Mouse (Mus musculus): ENCODE measurements around the gene Otub1. TPM values are rescaled to one million over a fixed set of nuclear protein-coding genes. Genes with fewer than 3 reads are reported as not detected.

Otub1 gene
- total RNA-seq, 2 experiments from 2014 or later: 48.4 to 48.5 TPM

GRCm38 (mm10) chr19:7209907-7210646 is 4.0 kb upstream of the Otub1 start:
- DNase-seq: no peak

GRCm38 (mm10) chr19:7205326-7205725 is 790 bp downstream of the Otub1 start:
- peak; percentile 4 for DNase-seq

- no peak for DNase-seq
Measured at GRCm38 (mm10) chr19:7204898-7205297, 1.2 kb downstream of the Otub1 start.

GRCm38 (mm10) chr19:7200427-7200826 is 5.7 kb downstream of the Otub1 start:
- no peak for DNase-seq

- no peak for DNase-seq
Measured at GRCm38 (mm10) chr19:7199089-7199488, 7.0 kb downstream of the Otub1 start.

DNA sequence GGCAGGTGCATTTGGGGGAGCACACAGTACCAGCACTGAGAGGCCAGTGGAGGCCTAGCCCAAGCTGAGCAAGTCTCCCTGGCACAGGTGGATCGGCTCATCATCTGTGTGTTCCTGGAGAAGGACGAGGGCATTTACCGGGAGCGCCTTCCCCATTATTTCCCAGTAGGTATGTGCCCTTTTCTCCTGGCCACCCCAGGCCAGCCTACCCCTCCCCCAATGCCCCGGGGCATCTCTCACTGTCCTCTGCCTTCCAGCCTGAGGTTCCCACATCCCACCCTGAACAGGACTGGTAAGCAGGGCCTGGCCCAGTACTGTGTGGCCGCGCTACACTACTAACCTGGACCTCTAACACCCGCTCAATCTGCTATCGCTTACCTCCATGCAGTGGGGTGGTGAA is 8.7 kb downstream of the Otub1 start:
- no peak for DNase-seq

DNA sequence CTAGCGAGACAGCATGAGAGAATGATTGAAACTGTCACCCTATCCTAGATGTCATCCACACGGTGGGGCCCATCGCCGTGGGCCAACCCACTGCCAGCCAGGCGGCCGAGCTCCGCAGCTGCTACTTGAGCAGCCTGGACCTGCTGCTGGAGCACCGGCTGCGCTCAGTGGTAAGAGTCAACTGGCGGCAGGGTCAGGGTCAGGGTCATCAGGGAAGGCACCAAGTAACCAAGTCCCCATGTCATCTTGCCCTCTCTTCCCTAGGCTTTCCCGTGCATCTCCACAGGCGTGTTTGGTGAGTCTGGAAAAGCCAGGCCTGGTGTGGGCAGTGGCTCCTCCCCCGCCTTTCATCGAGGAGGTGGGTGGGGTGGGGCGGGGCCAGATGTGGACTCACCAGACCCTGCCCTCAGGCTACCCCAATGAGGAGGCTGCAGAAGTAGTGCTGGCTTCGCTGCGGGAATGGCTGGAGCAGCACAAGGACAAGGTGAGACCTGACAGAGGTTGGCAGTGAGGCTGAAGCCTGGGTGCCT is 9.3 kb downstream of the Otub1 start:
- DNase-seq: no peak

GRCm38 (mm10) chr19:7195900-7196728 is 10.0 kb downstream of the Otub1 start:
- peak; percentile 40 for DNase-seq

DNA sequence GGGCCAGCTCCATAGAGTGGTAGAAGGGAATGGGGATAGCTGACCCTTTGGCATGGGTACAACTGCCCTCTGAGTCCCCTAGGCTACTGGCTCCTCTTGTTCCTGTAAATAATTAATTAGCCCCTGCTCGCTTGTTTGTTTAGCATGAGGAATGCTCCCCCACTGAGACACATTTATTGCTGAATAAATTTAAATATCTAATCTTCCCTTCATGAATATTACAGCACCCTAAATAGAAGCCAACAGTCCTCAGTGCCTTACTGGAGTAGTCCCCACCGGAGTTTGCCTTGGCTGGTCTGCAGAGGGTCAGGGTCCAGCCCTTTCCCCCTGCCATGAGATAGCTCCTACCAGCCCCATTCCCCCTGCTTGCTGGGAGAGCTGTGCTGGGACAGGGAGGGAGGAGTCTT is 13.6 kb downstream of the Otub1 start:
- no peak for DNase-seq

DNA sequence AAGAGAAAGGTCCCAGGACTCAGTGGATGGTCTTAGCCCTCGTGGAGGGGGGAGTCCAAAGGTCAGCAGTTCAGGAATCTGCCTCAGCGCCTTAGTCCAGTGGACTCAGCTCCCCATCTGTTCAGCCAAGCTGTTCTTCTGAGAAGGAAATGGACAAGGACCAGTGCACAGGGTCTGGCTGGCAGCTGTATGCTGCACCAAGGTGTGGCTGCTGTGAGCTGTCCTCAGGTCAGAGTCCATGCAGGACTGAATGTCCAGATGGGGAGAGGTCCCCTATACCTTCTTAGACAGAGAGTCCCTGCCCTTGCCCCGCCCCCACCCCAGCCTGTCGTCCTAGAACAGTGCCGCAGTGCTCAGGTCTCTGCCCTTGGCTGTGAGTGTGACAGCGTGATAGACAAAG is 14.5 kb downstream of the Otub1 start:
- DNase-seq: no peak

GRCm38 (mm10) chr19:7190986-7191385 is 15.1 kb downstream of the Otub1 start:
- DNase-seq: no peak

DNA sequence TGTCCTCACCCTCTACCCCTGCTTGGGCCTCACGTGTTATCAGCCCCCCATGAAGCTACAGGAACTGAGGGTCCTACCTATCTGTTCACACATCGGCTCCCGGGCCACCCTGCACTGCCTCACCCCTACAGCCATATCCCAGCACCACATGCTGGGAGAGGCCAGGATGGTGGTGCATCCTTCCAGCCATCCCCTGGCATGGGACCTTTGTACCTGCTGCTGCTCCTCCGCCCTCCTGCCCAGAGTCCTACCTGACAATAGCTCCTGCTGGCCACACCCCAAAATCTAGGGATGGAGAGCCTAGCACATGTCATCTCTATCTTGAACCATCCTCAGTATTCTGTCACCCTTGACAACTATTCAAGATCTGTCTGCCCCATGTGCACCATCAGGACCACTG is 17.1 kb downstream of the Otub1 start:
- no peak for DNase-seq

GRCm38 (mm10) chr19:7187157-7187556 is 19.0 kb downstream of the Otub1 start:
- DNase-seq: no peak

DNA sequence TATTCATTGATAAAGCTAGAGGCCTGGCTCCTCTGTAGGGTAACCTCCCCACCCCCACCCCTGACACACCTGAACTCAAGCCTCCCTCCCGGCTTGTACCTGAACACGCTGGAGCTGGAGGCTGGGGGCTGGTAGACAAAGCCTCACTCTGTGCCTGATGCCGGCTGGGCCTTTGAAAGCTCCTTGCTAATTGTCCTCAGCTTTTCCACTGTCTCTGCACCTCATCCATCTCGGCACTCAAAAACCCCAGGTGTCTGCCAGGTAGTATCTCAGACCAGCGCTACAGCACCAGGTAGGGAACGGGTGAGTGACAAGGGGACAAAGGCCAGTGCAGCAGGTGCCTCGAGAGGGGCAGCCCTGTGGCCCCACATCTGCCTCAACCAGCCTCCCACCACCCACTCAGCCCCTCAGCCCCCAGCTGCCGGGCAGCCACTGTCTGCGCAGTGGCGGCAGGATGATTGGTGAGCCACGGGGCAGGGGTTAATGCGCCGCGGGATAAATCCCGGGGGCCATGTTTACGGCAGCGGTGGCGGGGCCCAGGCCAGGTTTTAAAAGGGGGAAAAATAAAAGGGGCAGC is 20.3 kb downstream of the Otub1 start:
- DNase-seq: no peak

DNA sequence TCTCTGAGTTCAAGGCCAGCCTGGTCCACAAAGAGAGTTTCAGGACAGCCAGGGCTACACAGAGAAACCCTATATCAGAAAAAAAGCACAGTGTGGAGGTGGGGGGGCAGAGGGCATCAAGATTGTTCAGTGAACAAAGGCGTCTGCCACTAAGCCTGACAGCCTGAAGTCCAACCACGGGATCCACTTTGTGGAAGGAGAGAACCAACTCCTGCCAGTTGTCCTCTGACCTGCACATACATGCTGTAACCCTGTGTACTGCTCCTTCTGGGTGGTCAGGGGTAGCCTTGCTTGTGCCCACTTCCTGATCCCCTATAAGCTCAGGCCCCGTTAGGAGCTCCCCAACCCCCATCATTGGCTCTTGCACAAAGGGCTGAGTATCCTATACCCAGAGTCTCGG is 21.1 kb downstream of the Otub1 start:
- DNase-seq: no peak

DNA sequence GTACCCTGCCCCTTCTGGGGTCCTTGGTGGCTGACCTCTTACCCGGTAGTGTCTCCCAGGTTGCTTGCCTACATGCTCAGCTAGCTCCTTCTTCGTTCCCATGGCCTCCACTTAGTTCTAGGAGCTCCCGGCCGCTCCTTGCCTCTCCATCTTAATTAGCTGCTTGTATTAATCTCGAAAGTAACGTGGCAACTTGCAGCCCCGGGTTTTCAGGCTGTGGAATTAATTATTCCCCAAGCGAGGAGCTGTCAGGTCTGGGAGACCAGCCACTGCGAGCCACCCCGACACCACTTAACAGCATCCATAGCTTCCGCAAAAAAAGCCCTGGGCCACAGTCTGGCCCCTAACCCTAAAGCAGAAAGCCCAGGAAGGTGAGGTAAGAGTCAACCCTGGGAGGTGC is 22.7 kb downstream of the Otub1 start:
- no peak for DNase-seq

GRCm38 (mm10) chr19:7182273-7182949 is 23.7 kb downstream of the Otub1 start:
- DNase-seq: no peak

GRCm38 (mm10) chr19:7181496-7181895 is 24.6 kb downstream of the Otub1 start:
- no peak for DNase-seq

- DNase-seq: peak; percentile 40
Measured at GRCm38 (mm10) chr19:7180756-7181405, 25.2 kb downstream of the Otub1 start.

- DNase-seq: no peak
Measured at GRCm38 (mm10) chr19:7178841-7179452, 27.2 kb downstream of the Otub1 start.

DNA sequence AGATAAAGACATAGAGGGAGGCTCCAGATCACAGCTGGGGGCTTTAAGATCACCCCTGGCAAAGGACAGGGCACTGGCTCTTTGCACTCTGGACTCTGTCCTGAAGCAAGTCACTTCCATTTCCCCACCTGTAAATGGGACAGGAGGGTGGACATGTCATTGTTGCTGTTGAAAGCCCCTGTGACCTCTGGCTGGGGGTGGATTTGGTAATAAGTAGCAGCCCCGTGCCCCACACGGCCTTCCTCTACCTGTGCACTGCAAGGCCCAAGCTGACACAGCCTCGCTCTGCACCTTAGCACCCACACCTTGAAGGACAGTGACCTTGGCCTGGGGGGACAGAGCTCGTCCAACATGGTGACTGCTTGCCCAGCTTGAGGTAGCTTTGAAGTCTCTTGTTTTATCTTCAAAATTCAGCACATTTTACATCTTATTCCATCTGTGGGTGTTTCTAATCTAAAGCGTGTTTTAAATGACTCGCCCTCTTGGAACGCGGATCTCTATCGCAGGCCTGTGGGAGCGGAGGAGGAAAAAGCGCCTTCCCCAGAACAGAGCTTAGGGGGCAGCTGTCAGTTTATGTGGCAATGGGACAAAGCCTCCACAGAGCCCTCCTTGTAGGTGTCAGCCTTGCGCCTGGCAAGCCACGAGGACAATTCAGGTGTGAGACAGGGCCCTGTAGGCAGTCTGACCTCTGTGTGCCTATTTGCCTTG is 28.2 kb downstream of the Otub1 start:
- DNase-seq: no peak
